Mouse (Mus musculus): ENCODE data around the gene Ppp4r4.

DNA sequence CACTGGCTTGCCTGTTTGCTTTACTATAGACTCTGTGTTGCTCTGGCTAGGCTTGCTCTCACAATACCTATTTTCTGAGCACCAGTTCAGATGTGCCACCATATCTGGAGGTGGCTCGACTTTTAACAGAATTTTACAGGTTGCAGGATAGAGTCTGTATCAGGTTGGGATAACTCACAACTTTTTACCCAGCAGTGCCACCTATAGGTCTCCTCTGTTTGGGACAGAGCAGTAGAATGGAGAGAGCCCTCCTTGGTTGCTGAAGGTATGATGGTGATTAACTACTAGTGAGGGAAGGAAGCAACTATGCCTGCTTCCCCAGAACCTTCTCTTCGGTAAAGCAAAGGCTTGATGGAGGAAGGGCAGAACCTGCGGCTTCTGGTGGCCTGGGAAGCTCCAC lies 35.0 kb downstream of the Ppp4r4 start:
- TF ChIP-seq CTCF (conservative IDR thresholded peaks at IDR 0.05; ENCODE audit: low read length), result peak; percentile 16; the same call in 1 of the 2 replicates
- TF ChIP-seq POU5F1 (IDR thresholded peaks at IDR 0.05; ENCODE audit: borderline replicate concordance, low read length), result no peak
